Mouse (Mus musculus) left cerebral cortex, adult 11 months (tissue): ENCODE measurements around the gene 2310033P09Rik.

Source experiments
- DNase-seq: peaks from one replicate; pipeline ENCODE4 v3.0.0; 2022; ENCODE audit warnings: low spot score

Gene 2310033P09Rik

GRCm38 (mm10) chr11:59230144-59230760 is 22.1 kb downstream of the 2310033P09Rik start:
- no peak for DNase-seq

- DNase-seq: no peak
Measured at GRCm38 (mm10) chr11:59232797-59233196, 24.7 kb downstream of the 2310033P09Rik start.

- DNase-seq: peak; percentile 55
Measured at GRCm38 (mm10) chr11:59238525-59239427, 30.7 kb downstream of the 2310033P09Rik start.

- DNase-seq: no peak
Measured at GRCm38 (mm10) chr11:59239428-59239785, 31.3 kb downstream of the 2310033P09Rik start.

GRCm38 (mm10) chr11:59239796-59240195 is 31.7 kb downstream of the 2310033P09Rik start:
- no peak for DNase-seq

- no peak for DNase-seq
Measured at GRCm38 (mm10) chr11:59241841-59242240, 33.7 kb downstream of the 2310033P09Rik start.

GRCm38 (mm10) chr11:59243856-59244255 is 35.7 kb downstream of the 2310033P09Rik start:
- DNase-seq: no peak

GRCm38 (mm10) chr11:59248101-59248500 is 40.0 kb downstream of the 2310033P09Rik start:
- DNase-seq: no peak

GRCm38 (mm10) chr11:59259647-59260046 is 51.5 kb downstream of the 2310033P09Rik start:
- DNase-seq: no peak
